Mouse (Mus musculus) kidney, postnatal 25 days (tissue): Measurements from ENCODE around the gene Ankrd54.

ENCODE experiments used
- DNase-seq, 2 experiments: peaks; one replicate each; pipeline ENCODE4 v3.0.0; 2021; ENCODE audit warnings: mixed read lengths in 2 of 2

Gene Ankrd54

DNA sequence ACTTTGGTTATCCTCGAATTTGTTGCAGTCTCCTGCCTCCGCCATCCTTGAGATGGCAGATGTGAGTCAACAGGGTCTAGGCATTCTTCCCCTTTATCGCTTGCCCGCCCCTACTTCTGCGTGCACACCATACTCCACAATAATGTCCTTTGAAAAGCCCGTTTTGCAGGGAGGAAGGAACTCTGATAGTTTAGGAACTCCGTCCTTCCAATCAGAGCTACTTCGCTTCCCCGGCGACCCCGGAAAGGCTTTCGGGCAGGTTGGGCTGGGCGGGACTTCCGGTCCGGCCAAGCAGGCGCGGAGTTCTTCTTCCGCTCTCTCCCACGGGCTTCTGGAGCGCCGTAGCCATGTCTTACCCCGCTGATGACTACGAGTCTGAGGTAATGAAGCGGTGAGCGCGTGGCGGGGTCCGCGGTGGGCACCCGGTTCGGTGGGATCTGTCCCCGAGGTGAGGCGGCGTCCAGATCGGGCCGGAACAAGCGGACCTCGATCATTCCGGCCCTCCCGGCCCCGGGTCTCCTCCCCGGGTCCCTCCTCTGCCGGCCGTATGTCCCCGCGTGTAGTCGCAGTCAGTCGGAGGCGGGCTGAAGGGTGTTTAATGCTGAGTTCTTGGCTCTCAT lies 12.3 kb upstream of the Ankrd54 start, which contains the start of gene Eif3l:
TSS of gene Eif3l (plus strand) at position 267 of the 620 bp plus-strand sequence.
- DNase-seq, result peak; percentile 92 to 95

DNA sequence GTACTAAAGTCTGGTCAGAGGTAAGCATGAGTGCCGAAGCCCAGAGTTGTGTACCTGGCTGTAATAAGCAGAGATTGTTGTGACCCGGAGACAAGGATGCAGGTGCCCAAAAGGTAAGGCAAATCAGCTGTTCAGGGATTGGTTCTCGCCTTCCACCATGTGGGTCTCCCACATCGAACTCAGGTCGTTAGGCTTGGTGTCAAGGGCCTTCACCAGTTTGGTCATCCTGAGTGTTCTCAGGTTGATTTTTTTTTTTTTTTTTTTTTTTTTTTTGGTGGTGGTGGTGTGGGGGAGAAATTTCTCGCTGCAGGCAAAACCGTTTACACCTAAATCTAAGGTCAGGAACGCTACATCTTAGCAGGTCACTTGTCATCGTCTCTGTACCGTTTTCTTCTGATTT lies 11.8 kb upstream of the Ankrd54 start:
- no peak for DNase-seq

DNA sequence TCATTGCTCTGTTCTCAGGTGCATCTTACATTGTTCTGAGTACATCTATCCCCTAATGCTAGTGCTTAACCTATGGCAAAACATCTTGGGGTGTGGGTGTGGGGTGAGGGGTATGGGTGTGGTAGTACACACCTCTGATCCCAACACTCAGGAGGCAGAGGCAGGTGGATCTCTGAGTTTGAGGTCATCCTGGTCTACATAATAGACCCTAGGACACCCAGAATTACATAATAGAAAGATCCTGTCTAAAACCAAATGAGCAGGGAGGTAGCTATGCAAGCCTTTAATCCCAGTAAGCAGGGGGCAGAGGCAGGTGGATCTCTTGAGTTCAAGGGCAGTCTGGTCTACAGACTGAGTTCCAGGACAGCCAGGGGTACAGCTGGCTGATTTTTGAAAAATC lies 11.1 kb upstream of the Ankrd54 start:
- no peak for DNase-seq

DNA sequence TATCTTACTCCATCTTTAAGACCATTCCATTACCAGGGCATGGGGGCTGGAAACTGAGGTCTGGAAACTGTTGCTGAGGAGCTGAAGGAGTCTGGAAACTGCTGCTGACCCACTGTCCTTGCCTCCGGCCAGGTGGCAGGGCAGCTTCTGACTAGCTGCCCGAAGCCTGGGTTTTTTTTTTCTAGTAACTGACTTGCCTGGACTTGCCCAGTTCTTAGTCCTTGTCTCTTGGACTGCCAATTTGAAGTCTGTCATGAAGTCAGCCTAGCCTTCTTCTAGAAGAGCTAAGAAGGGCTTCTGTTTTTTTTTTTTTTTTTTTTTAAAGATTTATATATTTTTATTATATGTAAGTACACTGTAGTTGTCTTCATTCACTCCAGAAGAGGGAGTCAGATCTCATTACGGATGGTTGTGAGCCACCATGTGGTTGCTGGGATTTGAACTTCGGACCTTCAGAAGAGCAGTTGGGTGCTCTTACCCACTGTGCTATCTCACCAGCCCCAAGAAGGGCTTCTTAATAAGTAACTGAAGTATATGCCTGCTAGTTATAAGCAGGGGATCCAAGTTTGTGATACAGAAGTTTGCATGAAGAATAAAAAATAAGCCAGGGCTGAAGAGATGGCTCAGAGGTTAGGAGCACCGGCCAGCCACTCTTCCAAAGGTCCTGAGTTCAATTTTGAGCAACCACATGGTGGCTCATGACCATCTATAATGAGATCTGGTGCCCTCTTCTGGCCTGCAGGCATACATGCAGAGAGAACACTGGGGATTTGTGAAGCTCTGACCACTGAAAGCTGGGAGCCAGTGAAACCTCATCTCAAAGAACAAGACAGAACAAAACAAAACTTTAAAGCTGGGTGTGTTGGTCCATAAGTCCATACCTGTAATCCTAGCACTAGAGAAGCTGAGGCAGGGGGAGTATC lies 8.7 kb upstream of the Ankrd54 start:
- DNase-seq, result peak; percentile 52 to 58

DNA sequence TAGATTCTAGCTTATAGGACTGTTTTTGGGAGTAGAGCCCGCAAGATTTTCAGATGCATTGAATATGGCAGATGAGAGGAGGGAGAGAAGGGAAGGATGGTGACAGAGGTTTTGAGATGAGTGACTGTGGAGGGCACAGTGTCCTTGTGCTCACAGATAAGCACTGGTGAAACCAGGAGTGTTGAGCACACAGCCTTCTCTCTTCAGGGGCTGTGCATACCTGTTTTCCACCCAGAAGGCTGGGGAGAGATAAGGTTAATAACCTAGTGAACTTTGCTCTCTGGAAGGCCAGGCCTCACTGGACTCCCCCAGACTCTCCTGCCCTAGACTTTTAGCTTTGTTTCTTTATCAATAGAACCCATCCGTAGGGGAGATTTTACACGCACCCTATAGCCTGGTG lies 5.7 kb upstream of the Ankrd54 start:
- DNase-seq, result peak in 1 of 2 experiments; percentile 21

DNA sequence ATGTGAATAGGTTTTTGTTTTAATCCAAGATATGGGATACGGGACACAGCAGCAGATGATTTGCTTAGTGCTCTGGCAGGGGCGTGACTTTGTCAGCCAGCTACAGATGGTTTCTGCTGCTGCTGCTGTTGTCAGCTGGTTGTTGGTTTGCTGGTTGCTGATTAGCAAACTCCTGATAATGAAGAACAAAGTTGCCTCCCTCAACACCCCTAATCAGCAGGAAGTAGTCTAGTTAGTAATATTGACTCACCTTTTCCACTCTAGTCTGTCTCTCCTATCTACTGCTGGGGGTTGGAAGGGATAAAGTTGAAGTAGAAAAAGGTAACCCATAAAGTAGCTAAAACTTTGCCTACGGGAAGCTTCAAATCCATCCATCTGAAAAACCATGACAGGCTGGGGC lies 4.9 kb upstream of the Ankrd54 start:
- DNase-seq, result peak in 1 of 2 experiments; percentile 8

DNA sequence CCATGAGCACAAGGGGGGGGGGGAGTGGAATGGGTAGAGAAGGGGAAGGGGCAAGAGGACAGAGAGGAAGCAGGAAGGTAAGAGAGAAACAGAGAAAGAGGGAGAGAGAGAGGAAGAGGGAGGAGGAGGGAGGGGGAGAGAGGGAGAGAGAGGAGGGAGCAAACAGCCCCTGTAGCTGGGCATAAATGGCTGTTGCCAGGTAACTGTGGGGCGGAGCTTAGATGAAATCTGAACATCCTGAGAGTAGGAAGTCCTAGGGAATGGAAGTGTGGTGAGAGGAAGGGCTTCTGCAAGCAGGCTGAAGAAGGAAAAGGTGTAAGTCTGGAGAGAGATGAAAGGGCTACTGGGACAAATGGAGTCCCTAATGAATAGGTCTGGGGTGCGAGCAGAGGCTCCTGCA lies 3.6 kb upstream of the Ankrd54 start:
- DNase-seq, result peak; percentile 40 to 70

DNA sequence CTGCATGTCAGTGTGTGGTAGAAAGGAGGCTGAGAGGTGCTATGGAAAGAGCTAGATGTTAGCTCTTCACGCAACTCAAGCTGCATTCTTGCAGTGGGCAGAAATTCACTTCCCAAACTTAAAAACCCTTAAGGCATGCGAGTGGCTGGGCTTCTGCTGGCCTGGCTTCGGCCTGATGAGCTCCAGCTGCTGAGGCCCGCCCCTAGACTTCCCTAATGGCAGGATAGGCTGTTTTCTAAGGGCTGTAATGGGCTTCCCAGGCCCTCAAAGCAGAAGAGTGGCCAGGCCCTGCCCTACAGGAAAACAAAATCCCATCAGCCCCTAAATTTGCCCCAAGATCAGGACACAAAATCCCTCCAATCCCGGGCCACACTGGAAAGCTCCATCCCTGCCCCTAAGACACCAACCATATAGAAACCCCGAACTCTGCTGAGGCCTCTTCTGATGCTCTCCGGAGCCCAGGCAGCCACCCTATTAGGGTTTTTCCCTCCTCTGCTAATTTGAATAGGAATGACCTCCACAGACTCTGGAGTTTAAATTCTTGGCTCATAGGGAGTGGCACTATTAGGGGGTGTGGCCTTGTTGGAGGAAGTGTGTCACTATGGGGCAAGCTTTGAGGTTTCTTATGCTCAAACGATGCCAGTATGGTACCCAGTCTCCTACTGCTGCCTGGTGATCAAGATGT lies 2.5 kb upstream of the Ankrd54 start:
- peak in 1 of 2 experiments; percentile 53 for DNase-seq

DNA sequence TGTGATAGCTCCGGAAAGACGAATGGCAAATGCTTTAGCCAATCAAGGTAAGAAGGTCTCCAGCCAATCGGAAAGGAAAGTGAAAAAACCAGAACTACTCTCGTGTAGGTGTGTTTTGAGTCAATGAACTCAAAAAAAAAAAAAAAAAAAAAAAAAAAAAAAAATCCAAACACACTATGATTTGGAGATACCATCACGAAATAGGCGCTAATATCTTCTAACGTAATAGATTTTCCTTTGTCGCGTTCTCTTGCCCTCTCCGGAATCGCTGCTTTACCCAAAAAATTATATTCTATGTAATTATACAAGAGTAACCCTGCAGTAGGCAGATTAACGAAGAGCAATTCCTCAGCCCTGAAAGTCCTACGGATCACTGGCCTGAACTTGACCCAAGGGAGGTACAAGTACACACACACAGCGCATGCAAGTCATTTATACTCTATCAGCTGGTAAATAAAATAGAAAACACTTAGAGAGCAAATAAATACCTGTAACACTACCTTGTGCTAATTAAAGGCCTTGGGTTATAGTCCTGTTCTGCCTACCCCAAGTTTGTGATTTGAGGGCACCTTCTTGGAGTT lies 557 bp upstream of the Ankrd54 start:
- DNase-seq, result peak in 1 of 2 experiments; percentile 59

DNA sequence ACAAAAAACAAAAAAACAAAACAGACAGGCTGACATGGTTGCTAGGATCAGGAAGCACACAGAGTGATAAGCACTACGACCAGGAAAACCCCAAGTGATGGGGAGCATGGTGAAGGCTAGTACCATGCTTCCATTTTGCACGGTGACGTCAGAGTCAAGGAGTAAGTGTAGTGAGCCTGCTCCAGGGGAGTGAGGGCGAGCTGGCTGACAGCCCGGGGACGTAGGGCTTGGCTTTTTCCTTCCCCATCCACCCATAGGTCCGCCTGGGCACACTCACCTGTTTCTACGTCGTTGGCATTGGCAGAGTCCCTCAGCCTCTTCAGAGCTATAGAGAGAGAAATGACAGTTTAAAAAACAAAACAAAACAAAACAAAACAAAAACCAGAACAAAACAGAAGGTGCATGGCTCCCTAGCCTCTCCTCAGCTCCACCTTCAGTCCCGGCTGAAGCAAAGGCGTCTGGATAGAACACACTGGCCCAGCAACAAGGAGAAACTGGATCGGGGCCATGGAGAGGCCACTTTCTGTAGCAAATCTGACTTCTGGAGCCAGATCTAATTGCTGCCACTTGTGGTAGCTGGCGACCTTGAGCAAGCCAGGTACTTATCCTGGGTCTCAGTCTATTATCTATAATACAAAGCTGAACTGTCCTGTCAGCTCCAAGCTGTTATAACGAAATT lies 1.7 kb downstream of the Ankrd54 start:
- peak; percentile 30 to 60 for DNase-seq

DNA sequence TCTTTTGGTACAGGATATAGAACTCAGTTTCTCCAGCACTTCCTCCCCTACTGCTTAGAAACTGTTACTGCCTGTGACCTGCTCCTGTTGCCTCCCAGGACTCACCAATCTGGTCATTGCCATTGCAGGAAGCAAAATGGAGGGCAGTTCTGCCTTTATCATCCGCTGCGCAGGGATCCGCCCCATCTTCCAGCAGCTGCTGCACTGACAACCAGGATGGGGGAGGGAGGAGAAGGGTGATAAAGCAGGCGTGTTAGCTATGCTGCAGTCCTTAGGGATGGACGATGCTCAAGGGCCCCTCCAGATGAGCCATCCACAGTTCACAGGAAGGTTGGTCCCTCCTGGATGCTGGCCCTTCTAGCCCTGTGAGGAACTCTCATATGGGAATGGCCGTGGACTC lies 4.8 kb downstream of the Ankrd54 start:
- DNase-seq, result peak in 1 of 2 experiments; percentile 6

DNA sequence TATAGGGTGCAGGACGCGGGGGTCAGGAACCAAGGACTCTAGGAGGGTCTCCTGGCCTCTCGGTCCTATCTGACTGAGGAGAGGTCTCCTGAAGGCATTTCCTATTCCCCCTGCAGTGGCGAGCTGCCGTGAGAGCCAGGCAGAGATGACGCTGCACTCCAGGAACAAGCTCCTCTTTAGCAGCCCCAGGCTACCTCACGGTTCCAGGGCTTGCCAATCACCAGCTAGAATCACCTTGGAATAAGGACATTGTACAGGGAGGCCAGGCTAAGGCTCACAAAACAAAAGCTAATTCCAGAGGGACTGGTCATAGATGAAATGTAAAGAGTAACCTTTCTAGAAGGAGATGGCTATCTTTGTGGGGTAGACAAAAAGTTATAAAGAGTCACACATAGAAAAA lies 6.1 kb downstream of the Ankrd54 start:
- peak; percentile 23 to 57 for DNase-seq

DNA sequence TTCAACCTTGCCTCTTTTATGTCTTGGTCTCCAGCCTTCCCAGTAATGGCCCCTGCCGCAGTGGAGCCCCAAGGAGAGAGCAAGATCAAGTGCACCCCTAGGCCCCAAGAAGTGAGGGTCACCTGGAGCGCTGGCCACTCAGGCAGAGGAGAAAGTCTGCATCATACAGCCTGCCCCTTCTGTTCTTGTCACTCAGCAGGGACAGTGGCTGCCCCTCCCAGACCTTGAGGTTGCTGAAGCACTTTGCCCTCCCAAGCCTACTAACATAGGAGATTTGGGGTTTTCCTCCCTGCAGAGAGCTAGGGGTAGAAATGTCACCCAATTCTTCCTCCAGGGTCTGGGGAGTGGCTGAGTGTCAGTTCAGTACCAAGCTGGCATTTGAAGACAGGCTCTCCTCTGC lies 10.3 kb downstream of the Ankrd54 start:
- DNase-seq, result no peak

DNA sequence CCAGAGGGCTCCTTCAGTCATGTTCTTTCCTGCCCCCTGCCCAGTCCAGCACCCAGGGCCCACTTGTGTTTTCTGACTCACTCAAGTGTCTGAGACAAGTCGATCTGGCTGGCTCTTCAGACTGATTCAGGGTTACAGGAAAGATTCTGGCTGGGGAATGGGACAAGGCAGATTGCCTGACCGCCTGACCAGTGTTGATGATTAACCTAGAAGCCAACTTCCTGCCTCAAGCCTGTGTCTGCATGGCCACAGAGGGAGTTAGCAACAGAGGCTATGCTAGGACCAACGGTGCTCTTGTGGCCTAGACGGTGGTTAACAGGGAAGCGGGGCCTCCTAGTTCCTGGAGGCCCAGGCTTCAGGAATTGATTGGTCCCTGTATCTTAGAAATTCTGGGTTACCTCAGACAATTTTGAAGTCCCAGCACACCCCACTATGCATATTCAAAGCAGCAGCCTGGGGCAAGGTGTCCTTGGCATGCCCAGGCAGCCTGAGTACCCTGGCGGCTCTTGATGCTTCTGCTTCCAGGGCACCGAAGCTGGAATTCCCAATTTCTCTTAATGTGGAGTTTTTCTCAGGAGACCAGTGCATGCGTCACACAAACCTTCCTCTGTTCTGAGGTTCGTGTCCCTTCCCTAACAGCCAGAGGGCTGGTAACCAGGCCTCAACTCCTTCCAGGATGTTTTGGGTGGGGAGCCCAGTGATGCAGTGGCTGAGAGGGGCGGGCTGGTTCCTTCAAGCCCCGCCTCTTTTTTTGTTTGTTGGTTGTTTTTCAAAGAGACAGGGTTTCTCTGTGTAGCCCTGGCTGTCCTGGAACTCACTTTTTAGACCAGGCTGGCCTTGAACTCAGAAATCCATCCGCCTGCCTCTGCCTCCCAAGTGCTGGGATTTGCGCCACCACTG lies 11.0 kb downstream of the Ankrd54 start:
- peak; percentile 79 to 91 for DNase-seq

DNA sequence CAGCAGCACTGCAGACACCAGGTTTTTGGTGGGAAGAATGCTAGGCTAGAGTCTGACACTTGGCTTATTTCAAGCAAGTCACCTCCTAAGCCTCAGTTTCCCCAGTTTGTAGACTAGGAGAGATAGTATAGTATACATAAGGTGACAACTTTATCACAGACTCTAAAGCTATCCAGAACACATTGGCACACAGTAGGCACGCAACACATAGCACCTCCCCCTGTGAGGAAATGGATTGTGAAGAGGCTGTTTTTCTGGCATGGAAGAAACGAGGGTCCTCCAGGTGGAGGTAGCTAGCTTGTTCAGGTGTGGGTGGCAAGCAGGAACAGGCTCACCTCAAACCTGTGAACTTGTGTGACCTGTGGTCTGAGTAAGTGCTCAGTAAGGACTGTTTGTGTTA lies 11.7 kb downstream of the Ankrd54 start:
- no peak for DNase-seq

DNA sequence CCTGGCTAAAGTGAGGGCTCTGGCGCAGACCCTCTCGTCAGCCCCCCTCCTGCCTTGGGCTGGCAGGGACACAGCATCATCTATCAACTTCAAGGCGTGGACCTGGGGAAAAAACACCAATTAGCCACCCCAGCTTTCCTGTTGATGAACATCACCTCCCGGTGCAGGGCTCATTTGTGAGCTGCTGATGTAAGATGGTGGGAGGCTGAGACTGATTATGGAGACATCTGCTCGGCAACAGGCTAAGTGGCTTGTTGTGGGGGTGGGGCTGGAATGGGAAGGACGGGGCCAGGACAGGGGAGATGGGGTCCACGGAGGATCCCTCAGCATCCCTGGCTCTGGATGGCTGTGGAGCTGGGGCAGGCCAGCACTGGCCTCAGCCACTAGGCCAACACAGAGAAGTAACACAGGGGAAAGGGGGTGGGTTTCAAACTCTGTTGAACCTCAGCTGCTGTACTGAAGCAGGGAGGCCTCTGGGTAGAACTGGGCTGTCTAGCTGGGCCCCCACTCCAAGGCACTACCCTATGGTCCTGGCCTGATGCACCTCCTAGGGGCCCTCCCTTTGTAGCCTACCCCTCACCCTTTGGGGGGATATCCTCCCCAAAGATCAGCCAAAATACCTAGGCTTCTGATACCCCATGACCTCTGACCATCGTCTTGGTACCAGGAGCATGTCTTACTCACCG lies 12.4 kb downstream of the Ankrd54 start:
- peak in 1 of 2 experiments; percentile 35 for DNase-seq

DNA sequence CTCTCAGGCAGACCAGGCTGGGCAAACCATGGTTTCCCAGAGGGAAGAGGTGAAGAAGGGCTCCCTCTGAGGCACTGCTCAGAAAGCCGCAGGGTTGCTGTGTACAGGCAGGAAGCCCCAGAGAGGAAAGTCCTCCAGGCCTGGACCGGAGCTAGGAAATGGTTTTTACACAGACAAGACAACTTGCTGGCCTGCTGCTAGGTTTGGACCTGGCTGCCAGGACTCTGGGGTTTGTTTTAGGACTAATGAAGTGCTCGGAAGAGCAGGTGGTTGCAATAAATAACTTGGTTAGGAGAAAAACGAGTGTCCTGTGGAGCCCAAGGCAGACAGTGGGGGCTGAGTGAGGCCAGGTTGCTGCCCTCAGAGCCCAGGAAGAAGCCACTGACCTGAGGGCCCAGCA lies 14.5 kb downstream of the Ankrd54 start:
- DNase-seq, result peak in 1 of 2 experiments; percentile 25

DNA sequence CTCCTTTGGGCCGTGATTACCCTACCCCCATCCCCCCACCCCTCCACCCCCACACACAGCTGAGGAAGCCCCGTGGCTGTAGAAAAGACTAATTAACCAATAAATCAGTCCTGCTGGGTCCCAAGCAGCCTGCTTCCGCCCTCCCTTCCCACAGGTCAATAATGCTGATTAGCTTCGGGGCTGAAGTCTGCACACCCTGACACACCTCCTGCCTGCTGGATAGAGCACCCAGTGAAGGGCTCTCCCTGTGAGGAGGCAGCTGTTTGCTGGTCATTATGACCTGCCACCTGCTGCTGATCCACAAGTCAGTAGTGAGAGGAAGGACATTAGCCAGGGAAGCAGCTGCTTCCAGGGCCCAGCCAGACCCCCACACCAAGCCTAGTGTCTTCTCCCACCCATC lies 17.9 kb downstream of the Ankrd54 start:
- DNase-seq, result no peak

DNA sequence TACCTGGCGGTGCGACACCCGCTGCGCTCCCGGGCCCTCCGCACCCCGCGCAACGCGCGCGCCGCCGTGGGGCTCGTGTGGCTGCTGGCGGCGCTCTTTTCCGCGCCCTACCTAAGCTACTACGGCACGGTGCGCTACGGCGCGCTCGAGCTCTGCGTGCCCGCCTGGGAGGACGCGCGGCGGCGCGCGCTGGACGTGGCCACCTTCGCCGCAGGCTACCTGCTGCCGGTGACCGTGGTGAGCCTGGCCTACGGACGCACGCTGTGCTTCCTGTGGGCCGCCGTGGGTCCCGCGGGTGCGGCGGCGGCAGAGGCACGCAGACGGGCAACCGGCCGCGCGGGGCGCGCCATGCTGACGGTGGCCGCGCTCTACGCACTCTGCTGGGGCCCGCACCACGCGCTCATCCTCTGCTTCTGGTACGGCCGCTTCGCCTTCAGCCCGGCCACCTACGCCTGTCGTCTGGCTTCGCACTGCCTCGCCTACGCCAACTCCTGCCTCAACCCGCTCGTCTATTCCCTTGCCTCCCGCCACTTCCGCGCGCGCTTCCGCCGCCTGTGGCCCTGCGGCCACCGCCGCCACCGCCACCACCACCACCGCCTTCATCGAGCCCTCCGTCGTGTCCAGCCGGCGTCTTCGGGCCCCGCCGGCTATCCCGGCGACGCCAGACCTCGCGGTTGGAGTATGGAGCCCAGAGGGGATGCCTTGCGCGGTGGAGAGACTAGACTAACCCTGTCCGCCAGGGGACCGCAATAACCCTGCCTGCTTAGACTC lies 19.8 kb downstream of the Ankrd54 start:
- DNase-seq, result peak; percentile 23 to 57

DNA sequence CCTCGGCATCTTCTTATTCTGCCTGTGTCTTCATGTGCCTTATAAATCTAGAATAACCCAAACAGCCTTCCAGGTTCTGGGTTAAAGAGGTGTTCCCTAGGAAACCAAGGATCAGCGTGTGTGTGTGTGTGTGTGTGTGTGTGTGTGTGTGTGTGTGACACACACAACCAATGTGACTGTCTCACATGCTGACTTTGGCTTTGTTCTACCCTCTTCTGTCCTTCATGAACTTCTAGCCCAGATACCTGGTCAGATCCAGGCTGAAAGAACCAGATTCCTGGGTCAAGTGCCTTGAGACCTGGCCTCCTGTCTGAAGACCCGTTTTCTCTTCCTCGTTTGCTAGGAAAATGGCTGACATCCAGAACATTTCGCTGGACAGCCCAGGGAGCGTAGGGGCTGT lies 21.1 kb downstream of the Ankrd54 start, which contains the start of gene Galr3:
TSS of gene Galr3 (plus strand) at position 301 of the 400 bp plus-strand sequence.
- DNase-seq, result no peak
